Mouse (Mus musculus) thymus, postnatal 4 days (tissue): ENCODE measurements around the gene Gm49380.

Experiments used
- DNase-seq: peaks from one replicate; pipeline ENCODE4 v3.0.0; 2021

Gm49380 gene

GRCm38 (mm10) chr9:44113105-44113789 is at the start of gene Gm49380, which contains the start of gene Rnf26:
Gene Gm49380 (minus strand): TSS chr9:44113500.
Gene Rnf26 (minus strand): TSS chr9:44113517.
- peak; percentile 97 for DNase-seq

GRCm38 (mm10) chr9:44159886-44160285 is 46.6 kb upstream of the Gm49380 start:
- DNase-seq, result no peak

DNA sequence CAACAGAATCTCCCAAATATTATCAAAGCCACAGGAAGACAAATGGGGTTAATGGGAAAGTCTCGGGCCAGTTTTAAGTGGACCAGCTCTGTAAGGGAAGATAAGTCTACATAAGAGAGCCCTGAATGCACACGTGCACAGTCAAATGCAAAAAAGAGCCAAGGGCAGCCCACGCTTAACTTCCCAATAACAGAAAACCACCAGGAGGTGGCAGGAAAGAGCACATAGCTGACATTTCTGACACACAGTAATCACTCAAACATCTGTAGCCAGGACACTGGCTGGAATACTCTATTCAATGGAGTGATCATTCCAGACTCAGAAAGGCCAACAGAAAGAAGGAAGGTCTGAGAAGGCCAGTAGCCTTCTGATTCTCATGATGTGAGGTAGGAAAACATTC is 34.0 kb upstream of the Gm49380 start:
- peak; percentile 50 for DNase-seq

- no peak for DNase-seq
Measured at GRCm38 (mm10) chr9:44144718-44145060, 31.4 kb upstream of the Gm49380 start.

- DNase-seq, result peak; percentile 38
Measured at GRCm38 (mm10) chr9:44144023-44144717, 30.9 kb upstream of the Gm49380 start.

DNA sequence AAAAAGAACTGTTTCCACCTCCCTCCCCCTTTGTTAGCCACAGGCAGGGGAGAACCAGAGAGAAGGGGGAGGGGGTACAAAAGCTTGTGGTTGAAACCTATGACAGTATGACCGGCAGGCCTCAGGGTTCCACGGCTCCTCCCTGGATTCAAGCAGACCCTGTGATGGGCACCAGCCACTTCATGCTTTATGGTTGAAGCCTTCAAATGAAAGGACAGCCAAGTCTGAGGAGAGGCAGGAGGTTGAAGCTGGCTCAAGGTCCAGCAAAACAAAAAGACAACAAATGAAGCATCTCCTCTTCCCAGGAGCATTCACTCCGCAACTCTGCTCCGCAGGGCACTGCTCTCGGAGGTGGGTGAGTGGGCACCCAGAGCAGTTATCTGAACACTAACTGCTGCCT is 30.1 kb upstream of the Gm49380 start:
- DNase-seq, result no peak

DNA sequence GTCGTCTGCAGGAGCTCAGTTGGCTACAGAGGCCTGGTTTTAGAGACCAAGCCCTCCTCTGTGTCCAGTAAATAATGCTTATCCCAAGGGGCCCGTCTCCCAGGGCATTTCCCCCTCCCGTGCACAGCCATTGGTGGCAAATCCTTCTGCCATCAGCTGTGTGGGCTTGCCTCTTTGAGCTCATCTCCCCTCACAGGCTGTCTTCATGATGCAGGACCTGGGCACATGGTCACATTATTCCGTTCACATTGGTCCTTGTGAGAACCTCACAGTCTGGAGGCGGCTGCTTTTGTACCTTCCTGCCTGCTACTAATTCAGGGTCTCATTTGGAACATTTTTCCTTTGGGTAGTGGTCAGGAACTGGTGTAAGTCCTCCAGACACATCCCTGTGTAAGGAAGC is 28.7 kb upstream of the Gm49380 start:
- DNase-seq, result no peak

GRCm38 (mm10) chr9:44137846-44138245 is 24.5 kb upstream of the Gm49380 start:
- no peak for DNase-seq

- no peak for DNase-seq
Measured at GRCm38 (mm10) chr9:44135731-44136411, 22.6 kb upstream of the Gm49380 start.

DNA sequence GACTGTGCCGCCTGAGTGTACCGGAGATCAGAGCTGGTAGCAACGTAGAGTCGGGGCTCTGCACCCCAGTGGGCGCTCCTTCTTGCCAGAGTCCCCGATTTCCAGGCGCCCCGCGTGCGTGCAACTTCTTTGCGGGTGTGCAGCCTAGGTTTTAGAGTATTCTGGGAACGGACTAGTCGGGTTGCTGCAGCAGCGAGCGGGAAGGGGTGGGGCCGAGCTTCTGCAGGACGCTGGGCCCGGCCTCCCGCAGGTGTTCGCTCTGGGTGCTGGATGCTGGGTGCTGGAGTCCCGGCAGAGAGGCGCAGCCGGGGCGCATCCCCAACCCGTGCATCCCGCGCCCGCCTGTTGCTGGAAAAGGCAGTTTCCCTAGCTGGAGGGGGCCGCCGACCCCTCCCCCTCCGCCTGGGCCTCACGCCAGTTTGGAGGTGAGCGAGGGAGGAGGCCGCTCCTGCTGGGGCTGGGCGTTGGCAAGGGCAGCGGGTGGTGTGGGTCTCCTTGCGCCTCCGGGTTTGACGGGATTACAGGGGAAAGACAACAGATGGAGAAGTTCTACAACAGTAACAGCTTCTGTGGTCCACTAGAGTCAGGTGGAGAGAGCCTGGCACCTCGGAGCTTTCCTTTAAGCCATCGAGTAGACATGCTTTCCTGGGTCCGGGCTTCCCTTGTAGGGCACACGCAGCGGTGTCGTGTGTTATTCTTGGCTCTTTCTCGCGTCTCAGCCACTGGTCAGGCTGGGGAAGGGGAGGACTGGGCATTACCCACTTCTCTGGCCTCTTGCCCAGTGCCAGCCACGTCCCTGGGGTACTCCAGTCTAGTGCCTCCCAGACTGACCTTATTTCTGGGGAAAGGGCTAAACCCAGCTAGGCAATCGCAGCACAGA is 21.8 kb upstream of the Gm49380 start:
- DNase-seq, result peak; percentile 74

DNA sequence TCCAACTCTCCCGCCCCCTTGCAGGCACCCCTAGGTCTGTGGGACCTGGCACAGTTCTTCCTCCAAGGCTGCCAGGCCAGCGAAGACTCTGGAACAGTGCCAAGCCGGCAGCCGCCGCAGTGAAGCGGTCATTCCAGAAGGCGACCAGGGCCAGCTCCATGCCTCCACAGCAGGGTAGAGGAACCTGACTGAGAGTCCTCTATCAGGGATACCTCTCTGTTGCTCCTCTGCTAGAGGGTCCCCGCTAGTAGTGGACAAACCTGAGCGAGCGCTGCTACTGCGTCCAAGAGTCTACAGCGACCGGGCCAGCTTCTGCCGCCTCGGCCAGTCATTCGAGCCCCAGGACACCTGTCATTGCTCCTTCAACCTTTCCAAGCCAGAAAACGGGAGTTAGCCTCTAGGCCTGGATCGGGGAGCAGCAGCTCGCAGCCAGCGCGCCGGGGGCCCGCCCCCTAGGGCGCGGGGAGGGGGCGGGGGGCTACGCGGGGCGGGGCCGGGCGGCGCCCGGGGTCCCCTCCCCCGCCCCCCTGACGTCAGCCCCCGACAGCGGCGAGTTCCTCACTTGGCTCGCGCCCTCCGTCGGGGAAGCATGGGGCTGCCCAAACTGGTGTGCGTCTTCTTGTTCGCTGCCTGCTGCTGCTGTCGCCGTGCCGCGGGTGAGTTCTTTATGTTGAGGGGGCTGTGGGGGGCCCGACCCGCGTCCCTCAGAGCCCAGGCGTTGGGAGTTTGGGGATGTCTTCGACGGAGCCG is 21.0 kb upstream of the Gm49380 start, which contains the start of gene Mcam:
Gene Mcam (plus strand): TSS at position 369 of the 750 bp plus-strand sequence.
- DNase-seq, result peak; percentile 78

DNA sequence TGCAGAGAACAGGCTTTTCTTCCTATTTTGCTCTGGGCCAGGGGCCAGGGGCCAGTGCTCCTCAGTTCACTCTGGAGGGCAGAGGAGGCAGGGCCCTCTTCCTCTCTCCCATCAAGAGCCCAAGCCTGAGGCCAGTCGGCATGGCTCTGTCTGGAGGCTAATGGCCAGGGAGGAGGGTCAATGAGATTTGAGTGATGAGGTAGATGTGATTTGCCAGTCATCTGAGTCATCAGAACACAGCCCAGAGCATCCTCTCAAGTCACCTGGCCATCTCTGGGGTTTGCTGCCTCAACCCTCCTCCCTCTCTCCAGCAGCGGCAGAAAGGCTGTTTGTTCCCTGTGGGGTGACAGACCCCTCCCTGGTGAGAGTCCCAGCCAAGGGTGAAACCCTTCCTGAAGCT is 20.0 kb upstream of the Gm49380 start:
- DNase-seq, result no peak

- DNase-seq, result no peak
Measured at GRCm38 (mm10) chr9:44132200-44132599, 18.9 kb upstream of the Gm49380 start.

- DNase-seq, result no peak
Measured at GRCm38 (mm10) chr9:44131276-44131590, 17.9 kb upstream of the Gm49380 start.

- DNase-seq, result peak; percentile 63
Measured at GRCm38 (mm10) chr9:44130581-44131275, 17.4 kb upstream of the Gm49380 start.

DNA sequence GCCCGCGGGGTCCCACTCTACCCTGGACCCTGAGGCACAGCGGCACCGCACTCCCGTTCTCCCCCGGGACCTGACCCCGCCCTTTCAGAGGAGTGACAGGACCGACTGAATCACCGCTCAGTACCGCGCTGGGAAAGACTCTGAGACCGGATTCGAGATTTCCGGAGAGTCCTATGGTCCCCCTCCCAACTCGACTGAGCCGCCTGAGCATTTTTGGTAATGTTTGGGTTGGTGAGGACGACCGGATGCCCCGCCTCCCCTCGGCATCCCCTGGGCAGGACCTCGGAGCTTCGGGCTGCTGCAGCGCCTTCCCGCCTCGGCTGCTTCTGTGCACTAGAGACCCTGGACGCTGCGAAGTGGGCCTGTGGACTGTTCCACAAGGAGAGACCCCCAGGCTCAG is 16.7 kb upstream of the Gm49380 start:
- DNase-seq, result peak; percentile 83

- DNase-seq, result no peak
Measured at GRCm38 (mm10) chr9:44129633-44130032, 16.3 kb upstream of the Gm49380 start.

- DNase-seq, result no peak
Measured at GRCm38 (mm10) chr9:44127351-44127801, 14.1 kb upstream of the Gm49380 start.

GRCm38 (mm10) chr9:44126746-44127145 is 13.4 kb upstream of the Gm49380 start:
- no peak for DNase-seq

DNA sequence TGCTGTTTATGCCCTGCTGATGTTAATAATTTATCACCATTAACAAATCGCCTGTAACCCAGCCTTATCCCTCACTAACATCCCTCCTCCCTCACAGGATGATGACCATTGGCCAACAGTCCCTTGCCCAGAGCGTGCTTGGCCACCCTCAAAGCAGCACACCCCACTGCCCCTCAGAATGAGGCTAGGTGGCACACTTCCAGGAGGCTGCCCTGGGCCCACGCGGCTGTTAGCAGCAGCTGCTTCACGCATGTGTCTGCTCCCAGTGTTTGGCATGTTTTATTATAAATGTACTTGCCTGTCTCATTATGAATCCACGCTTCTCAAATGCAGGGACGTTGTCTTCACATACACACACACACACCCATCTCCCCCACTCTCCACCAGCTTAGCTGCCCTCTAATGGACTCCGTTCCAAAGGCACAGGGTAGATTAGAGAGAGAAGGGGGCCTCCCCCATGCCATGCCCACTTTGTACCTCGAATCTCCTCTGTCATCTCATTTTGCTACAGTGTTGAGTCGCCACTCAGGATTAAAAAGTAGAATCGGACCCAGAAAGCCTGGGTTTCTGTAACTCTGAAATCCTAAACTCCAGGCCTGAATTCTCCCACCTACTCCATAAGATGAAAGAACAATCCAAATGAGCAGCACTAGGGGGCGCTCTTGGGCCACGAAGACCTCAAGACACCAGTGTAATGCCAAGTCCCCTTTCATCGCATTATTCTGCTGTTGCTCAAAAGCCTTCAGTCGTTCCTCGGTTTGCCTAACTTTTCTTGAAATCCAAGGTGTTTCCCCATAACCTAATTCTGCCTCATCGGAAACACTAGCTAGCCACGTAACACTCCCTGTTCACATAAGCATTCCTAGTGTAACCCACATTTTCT is 12.5 kb upstream of the Gm49380 start:
- DNase-seq, result peak; percentile 90

- DNase-seq, result no peak
Measured at GRCm38 (mm10) chr9:44125026-44125425, 11.7 kb upstream of the Gm49380 start.
